Mouse (Mus musculus) hindbrain, embryonic 10.5 days (tissue): ENCODE data around the gene Azin2. TPM values are rescaled to one million over a fixed set of nuclear protein-coding genes. Genes with fewer than 3 reads are reported as not detected.

Experiments
- DNase-seq: peaks from one replicate; pipeline ENCODE4 v3.0.0-alpha.2; 2017; ENCODE audit warnings: low spot score
- H3K27ac ChIP-seq: fragments of 300-500 bp; sonication (generic); 2 replicates; pipeline ENCODE4 v1.5.1; 2016; ENCODE audit warnings: mild to moderate bottlenecking, moderate library complexity
- H3K27me3 ChIP-seq: fragments of 300-500 bp; sonication (generic); 2 replicates; pipeline ENCODE4 v1.6.1; 2016; ENCODE audit warnings: mild to moderate bottlenecking; ENCODE audit not compliant: poor library complexity, insufficient read depth, severe bottlenecking
- H3K36me3 ChIP-seq: fragments of 300-500 bp; sonication (generic); 2 replicates; pipeline ENCODE4 v1.6.1; 2016; ENCODE audit warnings: mild to moderate bottlenecking, moderate library complexity
- H3K4me1 ChIP-seq: fragments of 300-500 bp; sonication (generic); replicated peaks from 2 replicates; pipeline ENCODE4 v1.6.1; 2016; ENCODE audit warnings: mild to moderate bottlenecking
- H3K4me3 ChIP-seq: fragments of 300-500 bp; sonication (generic); 2 replicates; pipeline ENCODE4 v1.5.1; 2016; ENCODE audit warnings: mild to moderate bottlenecking, moderate library complexity
- H3K9me3 ChIP-seq: fragments of 300-500 bp; sonication (generic); 2 replicates; pipeline ENCODE4 v1.6.1; 2016; ENCODE audit warnings: mild to moderate bottlenecking, moderate library complexity
- WGBS: fragments of 180-500 bp; shearing (Covaris S2); methylation state at CpG from one replicate; pipeline ENCODE4 v1.1.7; 2016; 5-methylcytosine and 5-hydroxymethylcytosine counted together
- polyA plus RNA-seq: library from polyadenylated mRNA; unstranded; fragments of >200 nt; fragmentation: Nextera tagmentation; extraction: Ambion mirVana; gene quantifications from 2 replicates; pipeline ENCODE4 v1.2.1, GENCODE M21; 2016

Azin2 gene
- polyA plus RNA-seq, 1 experiment from 2014 or later, result 15.0 TPM

DNA sequence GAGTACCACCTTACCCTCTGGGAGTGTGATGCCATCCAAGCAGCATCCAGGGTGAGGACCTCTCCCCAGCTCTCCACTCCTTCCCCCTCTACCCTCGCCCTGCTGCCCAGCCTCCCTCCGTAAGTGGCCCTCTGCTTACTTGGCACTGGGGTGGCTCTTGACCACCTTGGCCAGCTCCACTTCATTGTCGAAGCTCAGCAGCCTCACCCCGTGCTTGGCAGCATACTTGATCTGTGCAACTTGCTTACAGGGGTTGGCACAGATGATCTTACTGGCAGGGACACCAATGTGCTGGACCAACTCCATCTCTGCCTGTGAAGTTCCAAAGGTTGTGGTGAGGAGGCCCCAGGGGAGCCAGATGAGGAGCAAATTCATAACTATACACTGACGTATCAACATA is 11.8 kb downstream of the Azin2 start:
- Histone ChIP-seq H3K9me3 (no peaks in the 10 kb centered on the region), H3K27me3 (no peaks in the 10 kb centered on the region), H3K27ac (no peak overlapping the region), H3K4me3 (no peak overlapping the region), H3K4me1 (peaks cover 44% of the 10 kb centered on the region), H3K36me3 (no peaks in the 10 kb centered on the region)
- DNase-seq, result no peak
- 88% methylated on average over 5 of the region's 5 CpGs for WGBS

DNA sequence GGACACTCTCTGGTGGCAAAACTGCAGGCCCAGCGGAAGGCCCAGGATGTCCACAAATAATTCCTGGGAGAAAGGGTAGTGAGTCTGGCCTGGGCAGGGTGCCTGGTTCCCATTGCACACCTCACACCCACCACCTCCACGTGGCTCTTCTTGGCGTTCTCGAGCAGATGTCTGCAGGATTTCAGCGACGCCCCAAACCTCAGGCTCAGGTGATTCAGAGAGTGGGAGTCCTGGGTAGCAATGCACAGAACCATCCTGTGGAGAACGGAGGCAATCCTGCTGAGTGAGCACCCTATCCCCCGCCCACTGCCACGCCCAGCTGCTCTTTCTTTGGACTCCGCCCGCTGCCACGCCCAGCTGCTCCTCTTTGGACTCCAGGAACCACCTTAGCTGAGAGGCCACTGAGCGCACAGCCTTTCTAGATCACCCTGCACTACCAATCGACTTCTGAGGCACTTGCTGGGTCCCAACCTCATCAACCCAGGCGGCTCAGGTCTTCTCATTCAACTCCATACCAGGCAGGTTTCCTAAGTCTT is 12.7 kb downstream of the Azin2 start:
- Histone ChIP-seq H3K9me3 (no peaks in the 10 kb centered on the region), H3K4me1 (peaks cover 35% of the 10 kb centered on the region), H3K27me3 (no peaks in the 10 kb centered on the region), H3K36me3 (no peaks in the 10 kb centered on the region), H3K4me3 (no peak overlapping the region), H3K27ac (no peak overlapping the region)
- WGBS, result 43% methylated on average over 15 of the region's 15 CpGs
- DNase-seq, result no peak

DNA sequence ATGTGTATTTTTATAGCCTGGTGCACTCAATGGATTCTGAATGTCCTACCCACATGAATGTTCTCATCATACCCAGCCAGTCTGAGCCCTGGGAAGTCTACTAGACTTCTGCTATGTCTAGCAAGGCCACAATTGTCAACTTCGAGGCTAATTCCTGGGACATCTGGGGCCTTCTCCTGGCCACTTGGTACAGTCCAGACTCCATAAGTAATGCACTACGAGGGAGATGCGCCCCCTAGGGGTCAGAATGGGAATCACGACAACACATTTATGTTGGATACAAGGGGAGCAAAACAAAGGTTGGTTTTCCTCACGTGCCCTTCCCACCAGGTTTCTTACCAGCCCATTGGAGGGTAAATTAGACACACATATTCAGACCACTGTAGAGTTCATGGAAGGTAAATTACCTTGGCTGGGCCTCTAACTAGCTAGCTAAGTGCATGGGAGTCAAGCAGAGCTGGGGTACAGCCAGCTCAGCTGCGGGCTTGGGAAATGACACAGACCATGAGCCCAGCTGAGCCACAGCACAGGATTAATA is 14.0 kb downstream of the Azin2 start:
- WGBS, result 30% methylated on average over 6 of the region's 6 CpGs
- Histone ChIP-seq H3K4me3 (no peak overlapping the region), H3K4me1 (peaks cover 33% of the 10 kb centered on the region), H3K9me3 (no peaks in the 10 kb centered on the region), H3K36me3 (no peaks in the 10 kb centered on the region), H3K27me3 (no peaks in the 10 kb centered on the region), H3K27ac (no peak overlapping the region)
- DNase-seq, result peak; percentile 69

DNA sequence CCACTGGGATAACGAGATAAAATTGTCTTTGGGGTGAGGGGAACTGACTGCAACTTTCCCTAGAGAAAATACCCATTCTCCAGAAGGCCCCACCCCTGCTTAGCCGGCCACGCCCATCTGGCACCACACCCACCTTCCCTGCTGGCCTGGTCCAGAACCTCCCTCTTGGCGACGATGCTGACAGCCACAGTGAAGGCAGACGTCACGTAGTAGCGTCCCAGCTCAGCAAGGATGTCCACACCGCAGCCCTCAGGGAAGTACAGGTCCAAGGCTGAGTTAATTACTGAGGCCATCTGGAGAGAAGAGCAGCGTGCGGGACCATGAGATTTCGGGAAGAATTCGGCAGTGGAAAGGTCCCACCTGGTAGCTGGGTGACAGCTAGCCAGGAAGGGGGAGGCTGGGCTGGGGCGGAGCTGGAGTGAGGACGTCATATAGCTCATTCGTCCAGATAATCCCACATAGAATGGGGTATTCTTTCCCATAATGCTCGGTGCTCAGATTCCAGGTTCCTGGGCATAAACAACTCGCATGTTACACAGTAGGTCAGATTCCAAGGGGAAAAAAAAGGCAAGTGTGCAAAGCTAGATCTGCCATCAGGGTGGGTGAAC is 14.8 kb downstream of the Azin2 start:
- no peaks in the 10 kb centered on the region for H3K36me3 ChIP-seq
- H3K9me3 ChIP-seq, result no peaks in the 10 kb centered on the region
- WGBS, result 17% methylated on average over 18 of the region's 18 CpGs
- H3K27ac ChIP-seq, result no peak overlapping the region
- H3K4me1 ChIP-seq, result peaks cover 33% of the 10 kb centered on the region
- no peaks in the 10 kb centered on the region for H3K27me3 ChIP-seq
- no peak overlapping the region; the same call in 1 of the 2 replicates for H3K4me3 ChIP-seq
- DNase-seq, result no peak

DNA sequence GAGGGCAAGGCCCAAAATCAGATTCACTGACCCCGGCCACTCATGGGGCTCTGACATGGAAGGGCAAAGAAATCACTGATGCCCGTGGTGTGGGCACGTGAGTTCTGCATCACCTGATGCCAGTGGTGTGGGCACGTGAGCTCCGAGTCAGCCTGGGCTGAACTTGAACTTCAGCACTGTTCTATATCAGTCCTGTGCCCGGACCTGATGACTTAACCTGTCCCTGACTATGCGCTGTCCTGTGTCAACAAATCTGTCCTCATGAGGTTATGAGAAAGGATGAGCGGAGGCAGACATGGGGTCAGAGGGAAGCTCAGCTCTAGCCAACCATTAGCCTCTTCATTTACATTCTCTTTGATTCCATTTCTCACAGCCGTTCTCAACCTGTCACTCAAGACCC is 15.5 kb downstream of the Azin2 start:
- H3K9me3 ChIP-seq, result no peaks in the 10 kb centered on the region
- H3K27me3 ChIP-seq, result no peaks in the 10 kb centered on the region
- H3K27ac ChIP-seq, result 0 out of 2 replicates have a peak overlapping the region, but pooled peaks have one; percentile 2
- H3K4me1 ChIP-seq, result peaks cover 33% of the 10 kb centered on the region
- no peaks in the 10 kb centered on the region for H3K36me3 ChIP-seq
- WGBS, result 76% methylated on average over 9 of the region's 9 CpGs
- DNase-seq, result no peak
- no peak overlapping the region for H3K4me3 ChIP-seq

DNA sequence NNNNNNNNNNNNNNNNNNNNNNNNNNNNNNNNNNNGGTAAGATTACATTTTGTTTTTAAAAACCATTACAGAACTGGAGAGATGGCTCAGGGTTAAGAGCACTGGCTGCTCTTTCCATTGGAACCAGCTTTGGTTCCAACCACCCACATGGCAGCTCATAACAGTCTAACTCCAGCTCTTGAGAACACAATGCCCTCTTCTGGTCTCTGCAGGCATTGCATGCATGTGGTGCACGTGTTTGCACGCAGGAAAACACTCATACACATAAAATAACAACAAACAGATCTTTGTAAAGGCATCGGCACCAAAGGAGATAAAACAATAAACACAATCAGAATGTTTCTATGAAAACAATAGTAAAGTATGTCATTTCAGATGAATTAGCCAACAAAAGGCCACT is 19.9 kb downstream of the Azin2 start:
- no peak overlapping the region for H3K4me3 ChIP-seq
- 58% methylated on average over 3 of the region's 3 CpGs for WGBS
- no peaks in the 10 kb centered on the region for H3K9me3 ChIP-seq
- H3K36me3 ChIP-seq, result no peaks in the 10 kb centered on the region
- H3K27me3 ChIP-seq, result no peaks in the 10 kb centered on the region
- peaks cover 22% of the 10 kb centered on the region for H3K4me1 ChIP-seq
- DNase-seq, result no peak
- H3K27ac ChIP-seq, result no peak overlapping the region

DNA sequence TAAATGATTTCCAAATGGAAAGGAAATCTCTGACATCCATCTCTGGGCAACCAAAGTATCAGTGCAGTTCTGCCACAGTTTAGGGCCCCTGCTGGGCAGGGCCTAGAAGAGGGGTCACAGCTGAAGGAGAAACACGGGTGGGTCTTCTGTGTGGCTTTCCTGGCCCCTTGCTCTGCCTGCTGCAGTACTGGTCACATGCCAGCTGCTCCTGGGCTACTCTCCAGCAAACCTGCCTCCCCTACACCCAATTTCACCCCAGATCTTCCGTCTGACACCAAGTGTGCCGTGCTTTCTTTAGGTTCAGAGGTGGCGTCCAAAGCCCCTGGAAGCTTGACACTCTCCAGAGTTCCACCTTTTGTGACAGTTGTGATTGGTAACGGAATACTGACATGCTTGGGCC is 26.6 kb downstream of the Azin2 start:
- Histone ChIP-seq H3K9me3 (no peaks in the 10 kb centered on the region), H3K4me1 (no peaks in the 10 kb centered on the region), H3K27ac (no peak overlapping the region), H3K36me3 (no peaks in the 10 kb centered on the region), H3K4me3 (no peak overlapping the region), H3K27me3 (no peaks in the 10 kb centered on the region)
- no peak for DNase-seq
- WGBS, result 70% methylated on average over 5 of the region's 5 CpGs

DNA sequence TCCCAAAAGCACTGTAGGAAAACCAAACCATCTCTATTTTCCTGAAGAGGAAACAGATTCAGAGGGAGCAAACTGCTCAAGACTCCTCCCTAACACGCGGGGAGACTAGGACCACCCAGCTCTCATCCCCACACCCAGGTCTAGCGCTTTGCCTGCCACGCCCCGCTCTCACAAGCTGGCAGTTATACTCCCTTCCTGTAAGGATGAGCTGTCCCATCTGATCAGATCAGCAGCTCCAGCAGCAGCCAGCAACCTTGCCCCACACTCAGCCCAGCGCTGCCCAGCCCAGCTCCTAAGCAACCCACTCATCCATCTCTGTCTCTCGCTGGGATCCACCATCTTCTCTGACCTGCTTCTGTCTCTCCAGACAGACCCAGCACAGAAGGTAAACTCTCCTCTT is 29.5 kb downstream of the Azin2 start:
- Histone ChIP-seq H3K4me3 (no peak overlapping the region), H3K4me1 (no peaks in the 10 kb centered on the region), H3K36me3 (no peaks in the 10 kb centered on the region), H3K27me3 (peaks cover under 1% of the 10 kb centered on the region; the same call in 1 of the 2 replicates), H3K9me3 (no peaks in the 10 kb centered on the region), H3K27ac (no peak overlapping the region)
- 82% methylated on average over 7 of the region's 7 CpGs for WGBS
- DNase-seq, result no peak

DNA sequence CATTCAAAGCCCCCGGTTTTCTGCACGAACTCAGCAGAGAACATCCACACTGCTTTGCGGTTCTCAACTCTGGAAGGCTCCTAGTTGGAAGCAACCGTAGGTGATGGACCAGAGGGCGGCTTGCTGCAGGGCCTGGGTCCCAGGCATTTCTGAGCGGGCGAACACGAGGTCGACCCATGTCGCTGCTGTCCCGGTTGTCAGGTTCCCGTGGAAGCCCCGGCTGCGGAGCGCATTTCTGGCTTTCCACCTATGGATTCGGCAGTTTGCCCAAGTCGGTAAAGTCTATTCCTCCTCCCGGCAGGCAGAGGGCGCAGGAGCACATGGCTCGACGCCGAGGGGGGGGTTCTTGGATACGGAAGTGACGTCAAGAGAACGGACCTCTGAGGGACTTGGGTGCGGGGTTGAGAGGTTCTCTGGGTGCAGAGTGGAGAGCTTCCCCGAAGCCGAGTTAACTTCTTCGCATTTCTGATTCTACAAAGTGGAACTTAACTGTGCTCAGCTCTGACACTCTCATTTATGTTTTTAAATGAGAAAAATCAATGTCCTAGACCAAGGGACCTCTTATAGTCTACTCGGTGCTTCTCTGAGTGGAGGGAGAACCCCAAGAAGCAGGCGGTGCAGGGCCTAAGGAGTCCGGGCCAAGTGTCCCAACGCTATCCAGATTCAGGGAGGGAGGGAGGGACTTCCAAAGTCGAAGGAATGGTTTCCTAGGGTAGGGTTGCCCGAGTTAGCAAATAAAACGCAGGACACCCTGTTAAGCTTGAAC is 37.2 kb downstream of the Azin2 start:
- H3K4me1 ChIP-seq, result peaks cover 12% of the 10 kb centered on the region
- DNase-seq, result peak; percentile 92
- H3K36me3 ChIP-seq, result no peaks in the 10 kb centered on the region
- H3K27me3 ChIP-seq, result peaks cover 37% of the 10 kb centered on the region
- no peaks in the 10 kb centered on the region for H3K9me3 ChIP-seq
- 15% methylated on average over 36 of the region's 36 CpGs for WGBS
- peak overlapping the region; percentile 52 for H3K4me3 ChIP-seq
- H3K27ac ChIP-seq, result peak overlapping the region; percentile 83

DNA sequence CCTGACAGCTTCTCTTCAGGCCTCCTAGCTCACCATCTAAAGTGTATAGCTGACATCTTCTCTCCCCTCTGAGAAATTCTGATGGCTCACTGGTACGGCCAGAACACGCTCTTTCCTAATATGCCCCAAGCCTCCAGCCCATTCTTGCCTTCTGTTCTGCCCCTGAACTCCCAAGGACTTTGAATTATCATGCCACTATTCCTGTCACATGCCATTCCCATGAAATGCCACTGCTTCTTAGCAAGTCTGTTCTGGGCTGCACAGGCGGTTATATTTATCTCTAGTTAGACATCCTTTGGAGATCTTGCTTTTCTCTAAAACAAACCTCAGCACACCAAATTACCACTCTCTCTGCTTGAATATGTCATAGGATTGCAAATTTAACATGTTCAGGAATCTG is 38.6 kb downstream of the Azin2 start:
- Histone ChIP-seq H3K9me3 (no peaks in the 10 kb centered on the region), H3K27ac (no peak overlapping the region), H3K4me1 (peaks cover 12% of the 10 kb centered on the region), H3K4me3 (no peak overlapping the region), H3K36me3 (no peaks in the 10 kb centered on the region), H3K27me3 (peaks cover 37% of the 10 kb centered on the region)
- 90% methylated on average over 3 of the region's 3 CpGs for WGBS
- DNase-seq, result no peak

DNA sequence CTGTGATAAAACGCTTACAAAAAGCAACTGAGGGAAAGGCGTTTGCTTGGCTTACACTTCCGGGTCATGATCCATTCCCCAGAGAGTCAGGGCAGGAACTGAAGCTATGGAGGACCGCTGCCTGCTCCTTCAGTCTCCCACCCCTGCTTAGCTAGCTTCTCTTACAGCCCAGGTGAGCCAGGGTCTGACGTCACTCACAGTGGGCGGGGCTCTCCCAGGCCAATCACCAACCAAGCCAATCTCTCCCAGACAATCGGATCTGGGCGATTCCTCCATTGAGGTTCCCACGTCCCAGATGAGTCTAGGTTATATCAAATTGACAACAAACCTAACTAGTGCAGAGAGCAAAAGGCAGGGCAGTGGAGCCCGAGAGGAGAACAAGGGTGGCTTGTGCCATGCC is 43.1 kb downstream of the Azin2 start:
- WGBS, result 29% methylated on average over 10 of the region's 10 CpGs
- H3K27me3 ChIP-seq, result peaks cover 21% of the 10 kb centered on the region
- no peaks in the 10 kb centered on the region for H3K36me3 ChIP-seq
- no peaks in the 10 kb centered on the region for H3K9me3 ChIP-seq
- DNase-seq, result no peak
- H3K27ac ChIP-seq, result no peak overlapping the region
- 0 out of 2 replicates have a peak, but pooled peaks cover 3% of the 10 kb centered on the region for H3K4me1 ChIP-seq
- no peak overlapping the region for H3K4me3 ChIP-seq

DNA sequence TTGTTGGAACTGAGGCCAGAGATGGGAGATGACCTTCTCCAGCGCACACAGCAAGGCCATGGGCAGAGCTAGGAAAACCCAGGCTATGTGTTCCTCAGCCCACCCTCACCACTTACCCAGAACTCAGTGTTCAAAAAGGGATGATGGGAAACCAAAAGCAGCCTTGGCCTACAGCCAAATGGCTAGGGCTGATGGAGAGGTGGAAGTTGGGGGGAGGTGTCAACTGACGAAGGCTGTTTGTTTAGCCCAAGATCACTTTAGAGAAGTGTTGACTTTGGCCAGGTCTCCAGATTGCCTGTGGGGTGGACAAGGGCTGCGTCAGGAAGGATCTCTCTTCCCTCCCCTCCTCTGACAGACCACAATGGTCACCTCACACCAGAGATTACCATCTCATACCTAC is 44.1 kb downstream of the Azin2 start:
- Histone ChIP-seq H3K9me3 (no peaks in the 10 kb centered on the region), H3K36me3 (no peaks in the 10 kb centered on the region), H3K4me1 (0 out of 2 replicates have a peak, but pooled peaks cover 3% of the 10 kb centered on the region), H3K27me3 (peaks cover 12% of the 10 kb centered on the region), H3K4me3 (no peak overlapping the region), H3K27ac (no peak overlapping the region)
- WGBS, result 75% methylated on average over 3 of the region's 3 CpGs
- DNase-seq, result no peak

DNA sequence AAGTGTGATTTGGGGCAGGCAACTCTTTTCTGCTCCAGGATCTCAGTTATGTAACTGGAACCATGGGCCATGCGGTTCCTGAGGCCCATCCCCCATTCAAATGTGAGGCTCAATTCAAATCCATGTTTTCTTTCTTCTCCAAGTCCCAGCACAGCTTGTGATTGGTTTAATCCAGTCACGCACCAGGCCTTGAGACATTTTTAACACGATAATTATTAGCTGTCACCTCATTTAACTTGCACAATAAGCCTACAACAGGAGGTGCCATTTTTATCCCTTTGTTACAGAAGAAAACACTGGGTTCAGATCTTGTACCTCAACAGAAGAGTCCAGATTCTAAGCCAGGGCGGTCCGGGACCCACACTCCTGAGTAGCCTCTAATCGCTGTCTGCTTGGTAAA is 44.5 kb downstream of the Azin2 start:
- H3K27ac ChIP-seq, result no peak overlapping the region
- no peaks in the 10 kb centered on the region for H3K9me3 ChIP-seq
- 0 out of 2 replicates have a peak, but pooled peaks cover 3% of the 10 kb centered on the region for H3K4me1 ChIP-seq
- 90% methylated on average over 6 of the region's 6 CpGs for WGBS
- H3K36me3 ChIP-seq, result no peaks in the 10 kb centered on the region
- DNase-seq, result no peak
- H3K27me3 ChIP-seq, result peaks cover 8% of the 10 kb centered on the region; the same call in 1 of the 2 replicates
- H3K4me3 ChIP-seq, result no peak overlapping the region
